Mouse (Mus musculus) bone marrow, adult 2 months (tissue): ENCODE measurements at regions not wholly inside any gene's neighbourhood (a gene's known extent, or its start where the extent isn't known, plus 50 kb on each side); places are given as distances from the start of the nearest gene placed in this dataset.

Experiments
- CTCF ChIP-seq: fragments of 200-500 bp; IDR thresholded peaks from 2 replicates; pipeline ENCODE4 v1.5.1; 2011; ENCODE audit warnings: low read length, control low read depth; ENCODE audit not compliant: control insufficient read depth, insufficient read depth
- POLR2A ChIP-seq: fragments of 200-500 bp; IDR thresholded peaks from 2 replicates; pipeline ENCODE4 v1.6.1; 2011; ENCODE audit warnings: low read depth, mild to moderate bottlenecking, control low read depth, low read length, borderline replicate concordance; ENCODE audit not compliant: control insufficient read depth

GRCm38 (mm10) chr2:61489762-61490161 lies 88.6 kb upstream of the Tank start:
- TF ChIP-seq CTCF = no peak
- TF ChIP-seq POLR2A = no peak
